Mouse (Mus musculus) limb, embryonic 12.5 days (tissue): ENCODE measurements around the gene Zfr2. TPM values are rescaled to one million over a fixed set of nuclear protein-coding genes. Genes with fewer than 3 reads are reported as not detected.

ENCODE experiments used
- ATAC-seq: fragments of 200-750 bp; cut with Nextera tagmentation; 2 replicates; pipeline ENCODE4 v1.8.0; 2017; ENCODE audit warnings: low read depth, moderate TSS enrichment; ENCODE audit not compliant: insufficient number of reproducible peaks, insufficient read depth, low FRiP score, low TSS enrichment
- H3K27ac ChIP-seq: fragments of 300-500 bp; sonication (generic); 2 replicates; pipeline ENCODE4 v1.5.1; 2016; ENCODE audit warnings: mild to moderate bottlenecking, moderate library complexity
- H3K27me3 ChIP-seq: fragments of 300-500 bp; sonication (generic); 2 replicates; pipeline ENCODE4 v1.6.1; 2016; ENCODE audit warnings: mild to moderate bottlenecking, moderate library complexity
- H3K36me3 ChIP-seq: fragments of 300-500 bp; sonication (generic); 2 replicates; pipeline ENCODE4 v1.6.1; 2016; ENCODE audit warnings: mild to moderate bottlenecking, moderate library complexity
- H3K4me1 ChIP-seq: fragments of 300-500 bp; sonication (generic); replicated peaks from 2 replicates; pipeline ENCODE4 v1.6.1; 2016
- H3K4me2 ChIP-seq: fragments of 300-500 bp; sonication (generic); 2 replicates; pipeline ENCODE4 v1.6.1; 2016; ENCODE audit warnings: mild to moderate bottlenecking, moderate library complexity
- H3K4me3 ChIP-seq: fragments of 300-500 bp; sonication (generic); replicated peaks from 2 replicates; pipeline ENCODE4 v1.5.1; 2016; ENCODE audit warnings: mild to moderate bottlenecking
- H3K9ac ChIP-seq: fragments of 300-500 bp; sonication (generic); replicated peaks from 2 replicates; pipeline ENCODE4 v1.6.1; 2016; ENCODE audit warnings: mild to moderate bottlenecking, moderate library complexity
- H3K9me3 ChIP-seq: fragments of 300-500 bp; sonication (generic); 2 replicates; pipeline ENCODE4 v1.6.1; 2016; ENCODE audit warnings: mild to moderate bottlenecking, moderate library complexity
- WGBS: fragments of 180-500 bp; shearing (Covaris S2); methylation state at CpG from one replicate; pipeline ENCODE4 v1.1.7; 2016; 5-methylcytosine and 5-hydroxymethylcytosine counted together
- polyA plus RNA-seq: library from polyadenylated mRNA; unstranded; fragments of >200 nt; fragmentation: Nextera tagmentation; extraction: Ambion mirVana; gene quantifications from 2 replicates; pipeline ENCODE4 v1.2.1, GENCODE M21; 2016

Gene Zfr2
- polyA plus RNA-seq, 1 experiment from 2014 or later, result 9.9 TPM

DNA sequence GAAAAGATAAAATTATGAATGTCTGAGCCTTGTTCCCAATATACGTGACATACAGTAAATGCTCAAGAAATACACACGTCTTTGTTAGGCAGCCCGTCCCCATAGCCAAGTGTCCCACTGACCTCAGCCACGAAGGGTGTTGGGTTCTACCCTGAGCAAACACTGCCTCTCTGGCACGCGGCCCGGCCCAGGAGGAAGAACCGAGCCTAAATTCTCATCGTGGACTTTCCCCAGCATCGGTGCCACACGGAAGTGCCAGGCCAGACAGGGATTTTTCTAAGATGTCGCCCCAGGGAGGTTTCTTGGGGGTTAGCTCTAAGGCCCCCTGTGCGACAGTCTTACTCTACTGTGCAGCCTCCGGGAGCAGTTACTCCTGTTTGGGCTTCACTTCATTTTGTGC lies 56.9 kb downstream of the Zfr2 start:
- Histone ChIP-seq H3K27ac (no peak overlapping the region), H3K4me1 (peaks cover 21% of the 10 kb centered on the region), H3K9me3 (no peaks in the 10 kb centered on the region), H3K4me3 (no peak overlapping the region), H3K9ac (no peak overlapping the region), H3K36me3 (peaks cover under 1% of the 10 kb centered on the region; the same call in 1 of the 2 replicates), H3K4me2 (no peak overlapping the region), H3K27me3 (peaks cover 70% of the 10 kb centered on the region)
- ATAC-seq, result no peak
- WGBS, result 63% methylated on average over 14 of the region's 14 CpGs

DNA sequence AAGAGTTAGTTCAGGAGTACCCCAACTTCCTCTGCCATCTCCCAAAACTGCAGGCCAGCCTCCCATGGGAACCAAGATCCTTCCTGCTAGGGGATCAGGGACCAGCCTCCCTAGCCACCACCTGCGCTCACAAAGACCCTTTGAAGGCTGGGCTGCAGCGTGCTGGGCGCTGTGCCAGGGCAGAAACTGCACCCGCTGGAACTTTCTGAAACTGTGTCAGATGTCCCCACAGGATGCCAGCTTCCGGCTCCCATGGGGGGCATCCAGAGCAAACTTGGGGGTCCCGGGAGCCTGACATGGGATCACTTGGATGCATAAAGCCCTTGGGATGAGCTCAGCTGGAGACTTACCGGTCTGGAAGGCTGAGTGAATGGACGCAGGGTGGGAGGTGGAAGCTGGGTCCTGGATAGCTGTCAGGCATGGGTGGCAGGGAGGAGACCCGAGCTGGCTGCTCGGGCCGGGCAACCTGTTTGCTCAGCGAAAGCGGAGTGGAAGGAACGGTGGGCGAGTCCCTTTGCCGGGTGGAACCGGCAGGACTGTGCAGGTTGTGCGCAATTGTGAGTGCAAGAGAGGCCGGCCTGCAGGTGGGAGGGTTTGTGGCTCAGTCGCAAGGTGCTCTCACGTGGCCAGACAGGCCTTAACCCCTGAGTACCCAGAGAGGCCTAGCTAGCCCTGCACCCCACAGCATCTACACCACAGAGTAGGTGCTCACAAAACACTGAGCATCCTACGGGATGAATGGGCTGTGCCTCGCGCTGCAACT lies 57.9 kb downstream of the Zfr2 start:
- peaks cover 25% of the 10 kb centered on the region for H3K4me1 ChIP-seq
- no peaks in the 10 kb centered on the region for H3K9me3 ChIP-seq
- H3K36me3 ChIP-seq, result peaks cover 10% of the 10 kb centered on the region; the same call in 1 of the 2 replicates
- no peak for ATAC-seq
- H3K4me3 ChIP-seq, result peak overlapping the region; percentile 16; the same call in 1 of the 2 replicates
- H3K27me3 ChIP-seq, result peaks cover 61% of the 10 kb centered on the region
- no peak overlapping the region for H3K27ac ChIP-seq
- 0 out of 2 replicates have a peak overlapping the region, but pooled peaks have one; percentile 17 for H3K4me2 ChIP-seq
- 16% methylated on average over 24 of the region's 24 CpGs for WGBS
- 0 out of 2 replicates have a peak overlapping the region, but pooled peaks have one; percentile 31 for H3K9ac ChIP-seq

DNA sequence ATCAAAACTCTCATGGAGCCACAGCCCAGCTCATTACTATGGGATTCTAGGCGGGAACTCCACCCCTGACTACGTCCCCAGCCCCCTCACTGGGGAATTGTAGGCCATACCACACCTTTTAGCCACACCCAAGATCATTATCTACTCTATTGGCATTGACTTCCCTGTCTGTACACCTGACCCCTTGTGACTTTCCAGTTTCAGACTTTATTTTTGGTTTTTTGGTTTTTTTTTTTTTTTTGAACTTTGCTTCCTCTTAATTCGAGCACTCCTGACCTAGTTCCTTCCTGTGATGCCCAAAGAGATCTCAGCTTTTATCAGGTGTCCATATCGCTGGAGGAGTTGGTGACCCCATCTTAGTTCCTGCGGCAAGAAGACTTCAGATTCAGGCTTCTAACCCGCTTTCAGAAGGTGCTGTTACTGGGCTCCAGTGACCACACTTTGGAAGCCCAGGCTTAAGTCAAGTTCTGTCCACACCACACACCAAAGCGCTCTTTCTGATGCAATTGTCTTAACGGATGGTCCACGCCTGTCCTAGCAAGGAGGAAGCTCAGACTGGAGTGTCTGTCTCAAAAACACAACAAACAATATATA lies 58.7 kb downstream of the Zfr2 start, which contains the start of gene Tjp3:
Tjp3 (minus strand) TSS at position 71 of the 594 bp plus-strand sequence.
- peaks cover 10% of the 10 kb centered on the region; the same call in 1 of the 2 replicates for H3K36me3 ChIP-seq
- WGBS, result 70% methylated on average over 9 of the region's 9 CpGs
- no peak within 1 kb of the TSS for H3K27ac ChIP-seq
- H3K4me2 ChIP-seq, result peak within 1 kb of the TSS; percentile 98; the same call in 1 of the 2 replicates
- H3K4me3 ChIP-seq, result peak within 1 kb of the TSS; percentile 78
- H3K4me1 ChIP-seq, result peaks cover 25% of the 10 kb centered on the region
- 0 out of 2 replicates have a peak within 1 kb of the TSS, but pooled peaks have one; percentile 31 for H3K9ac ChIP-seq
- H3K27me3 ChIP-seq, result peaks cover 54% of the 10 kb centered on the region
- H3K9me3 ChIP-seq, result no peaks in the 10 kb centered on the region
- no peak for ATAC-seq

DNA sequence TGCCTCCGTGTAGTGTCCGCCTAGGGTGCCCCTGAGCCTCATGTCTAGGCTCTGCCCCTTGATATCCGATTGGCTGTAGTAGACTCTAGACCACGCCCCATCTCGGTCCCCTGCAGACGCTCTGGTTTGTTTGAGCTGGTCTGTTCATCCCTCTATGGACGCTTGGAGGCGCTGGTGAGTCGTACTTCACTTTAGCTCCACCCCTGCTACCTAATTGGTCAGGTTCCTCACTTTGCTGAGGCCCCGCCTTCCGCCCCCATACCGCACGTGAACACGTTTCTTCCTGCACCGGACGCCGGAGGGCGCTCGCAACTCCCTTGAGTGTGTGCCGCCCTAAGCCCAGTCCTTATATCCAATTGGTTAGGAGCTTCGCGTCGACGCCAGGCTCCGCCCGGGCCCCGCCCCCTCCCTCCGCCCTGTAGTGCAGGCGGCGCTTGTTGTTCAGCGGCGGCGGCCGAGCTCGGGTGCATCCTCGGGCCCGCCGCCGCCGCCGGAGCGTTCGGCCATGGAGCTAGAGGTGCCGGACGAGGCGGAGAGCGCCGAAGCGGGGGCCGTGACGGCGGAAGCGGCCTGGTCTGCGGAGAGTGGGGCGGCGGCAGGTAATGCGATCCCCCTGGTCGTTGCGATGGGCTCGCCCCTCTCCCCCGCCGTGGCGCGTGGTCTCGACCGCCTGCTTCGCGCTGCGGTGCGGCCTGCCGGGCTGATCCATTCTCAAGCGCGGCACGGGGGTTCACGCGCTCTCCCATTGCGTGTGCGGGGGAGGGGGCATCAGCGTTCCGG lies 59.8 kb downstream of the Zfr2 start, which contains the start of gene Pip5k1c:
Pip5k1c (plus strand) TSS at position 410 of the 780 bp plus-strand sequence.
- Histone ChIP-seq H3K4me2 (peak within 1 kb of the TSS; percentile 98), H3K4me3 (peak within 1 kb of the TSS; percentile 78), H3K4me1 (peaks cover 31% of the 10 kb centered on the region), H3K9ac (peak within 1 kb of the TSS; percentile 83), H3K27ac (peak within 1 kb of the TSS; percentile 86), H3K36me3 (peaks cover 10% of the 10 kb centered on the region; the same call in 1 of the 2 replicates), H3K27me3 (peaks cover 43% of the 10 kb centered on the region), H3K9me3 (no peaks in the 10 kb centered on the region)
- ATAC-seq, result peak; percentile 94
- WGBS, result under 1% methylated on average over 53 of the region's 80 CpGs

DNA sequence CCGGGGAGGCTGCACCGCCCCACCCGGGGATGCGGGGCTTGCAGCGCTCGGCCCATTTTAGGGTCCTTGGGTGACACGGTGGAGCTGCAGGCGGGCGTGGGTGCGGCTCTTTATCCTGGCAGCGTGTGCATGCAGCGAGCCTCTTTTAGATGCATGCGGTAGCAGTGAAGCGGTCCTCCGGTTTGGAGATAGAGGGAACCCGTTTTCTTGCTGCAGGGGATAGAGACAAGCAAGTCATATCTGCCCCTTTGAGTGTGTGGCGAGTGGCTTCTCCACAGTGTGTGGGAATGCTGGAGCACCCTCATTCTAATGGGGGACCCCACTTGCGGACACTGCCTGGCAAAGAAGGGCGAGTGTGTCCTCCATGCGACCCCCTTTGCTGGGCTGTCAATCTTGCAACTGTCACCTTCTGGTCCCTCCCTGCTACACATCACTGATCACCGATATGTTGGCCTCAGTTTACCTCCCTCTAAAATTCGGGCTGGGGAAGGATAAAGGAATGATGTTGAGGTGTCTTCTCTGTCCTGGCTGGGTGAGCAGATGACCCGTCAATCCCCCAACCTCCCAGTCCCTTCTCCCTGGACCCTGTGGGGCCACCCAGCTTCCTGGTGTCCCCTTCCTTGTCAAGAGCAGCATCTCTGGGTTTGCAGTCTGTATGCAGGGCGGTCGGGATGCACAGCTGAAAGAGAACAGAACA lies 60.5 kb downstream of the Zfr2 start:
- H3K36me3 ChIP-seq, result peaks cover 16% of the 10 kb centered on the region
- ATAC-seq, result no peak
- peak overlapping the region; percentile 83 for H3K9ac ChIP-seq
- 3% methylated on average over 25 of the region's 25 CpGs for WGBS
- peak overlapping the region; percentile 78 for H3K4me3 ChIP-seq
- H3K9me3 ChIP-seq, result no peaks in the 10 kb centered on the region
- peaks cover 31% of the 10 kb centered on the region for H3K4me1 ChIP-seq
- H3K4me2 ChIP-seq, result peak overlapping the region; percentile 98
- H3K27ac ChIP-seq, result peak overlapping the region; percentile 86; the same call in 1 of the 2 replicates
- H3K27me3 ChIP-seq, result peaks cover 36% of the 10 kb centered on the region

DNA sequence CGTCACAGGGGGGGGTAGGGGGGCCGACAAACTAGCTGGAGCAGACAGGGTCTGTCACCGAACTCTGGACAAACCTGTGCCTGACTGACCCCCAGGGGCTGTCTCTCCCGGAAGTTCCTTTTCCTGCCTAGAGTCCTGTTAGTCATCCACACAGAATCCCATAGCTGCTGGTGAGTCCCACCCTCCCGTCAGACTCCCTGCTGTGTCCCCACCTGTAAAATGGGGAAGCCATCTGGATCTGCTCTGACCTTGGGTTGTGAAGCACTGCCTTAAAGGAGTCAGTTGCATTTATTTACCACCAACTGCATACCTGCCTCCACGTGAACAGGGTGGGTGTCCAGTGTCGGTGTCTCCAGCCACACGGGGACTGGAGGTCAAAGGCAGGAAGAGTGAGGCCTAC lies 61.5 kb downstream of the Zfr2 start:
- H3K27ac ChIP-seq, result no peak overlapping the region
- ATAC-seq, result no peak
- 42% methylated on average over 8 of the region's 8 CpGs for WGBS

DNA sequence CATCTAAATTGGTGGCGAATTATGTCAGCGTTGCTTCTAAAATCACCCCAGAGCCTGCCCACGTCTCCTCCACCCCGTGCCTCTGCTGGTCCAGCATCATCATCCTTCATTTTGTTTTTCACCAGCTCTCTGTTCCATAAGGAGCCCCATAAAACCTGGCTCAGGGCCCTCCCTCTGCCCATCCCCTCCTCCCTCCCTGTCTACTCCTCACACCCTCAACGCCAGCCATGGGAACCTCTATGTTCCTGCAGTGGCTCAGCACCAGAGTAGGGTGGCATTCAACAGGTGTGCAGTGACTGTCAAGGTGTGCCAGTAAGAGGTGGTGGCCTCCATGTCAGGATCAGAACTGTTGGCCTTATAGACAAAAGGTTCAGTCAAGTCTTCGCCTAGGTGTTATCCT lies 62.2 kb downstream of the Zfr2 start:
- no peak for ATAC-seq
- Histone ChIP-seq H3K4me3 (peak overlapping the region; percentile 78; the same call in 1 of the 2 replicates), H3K4me2 (peak overlapping the region; percentile 98; the same call in 1 of the 2 replicates), H3K9me3 (no peaks in the 10 kb centered on the region), H3K36me3 (peaks cover 18% of the 10 kb centered on the region), H3K27ac (peak overlapping the region; percentile 19; the same call in 1 of the 2 replicates), H3K9ac (no peak overlapping the region), H3K27me3 (peaks cover 22% of the 10 kb centered on the region), H3K4me1 (peaks cover 31% of the 10 kb centered on the region)
- 85% methylated on average over 6 of the region's 6 CpGs for WGBS

More for the DNA sequence above, 61.5 kb downstream of the Zfr2 start:
- Histone ChIP-seq H3K4me3 (peak overlapping the region; percentile 78), H3K27me3 (peaks cover 29% of the 10 kb centered on the region), H3K9me3 (no peaks in the 10 kb centered on the region), H3K36me3 (peaks cover 18% of the 10 kb centered on the region), H3K4me2 (peak overlapping the region; percentile 98), H3K4me1 (peaks cover 31% of the 10 kb centered on the region), H3K9ac (peak overlapping the region; percentile 83; the same call in 1 of the 2 replicates)

DNA sequence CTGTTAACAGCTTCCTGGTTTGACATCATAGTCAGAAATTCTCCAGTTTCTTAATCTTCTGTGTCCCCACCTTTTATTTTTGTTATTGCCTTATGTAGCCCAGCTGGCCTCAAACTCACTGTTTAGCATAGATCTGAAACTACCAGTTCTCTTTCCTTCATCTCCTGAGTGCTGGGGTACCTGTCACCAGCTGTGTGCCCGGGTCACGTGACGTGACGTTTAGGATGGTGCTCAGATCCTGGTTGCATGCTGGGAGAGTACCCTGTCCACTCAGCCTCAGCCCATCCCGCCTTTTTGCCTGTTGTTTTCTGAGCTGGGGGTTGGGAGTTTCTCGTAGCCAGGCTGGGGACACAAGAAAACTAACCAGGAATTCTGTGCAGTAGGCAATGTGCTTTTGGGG lies 64.3 kb downstream of the Zfr2 start:
- no peak overlapping the region for H3K4me3 ChIP-seq
- H3K36me3 ChIP-seq, result peaks cover 18% of the 10 kb centered on the region
- no peak overlapping the region for H3K9ac ChIP-seq
- H3K27me3 ChIP-seq, result peaks cover 2% of the 10 kb centered on the region
- no peak for ATAC-seq
- 79% methylated on average over 6 of the region's 6 CpGs for WGBS
- H3K9me3 ChIP-seq, result no peaks in the 10 kb centered on the region
- H3K27ac ChIP-seq, result 0 out of 2 replicates have a peak overlapping the region, but pooled peaks have one; percentile 24
- peaks cover 36% of the 10 kb centered on the region for H3K4me1 ChIP-seq
- no peak overlapping the region for H3K4me2 ChIP-seq

DNA sequence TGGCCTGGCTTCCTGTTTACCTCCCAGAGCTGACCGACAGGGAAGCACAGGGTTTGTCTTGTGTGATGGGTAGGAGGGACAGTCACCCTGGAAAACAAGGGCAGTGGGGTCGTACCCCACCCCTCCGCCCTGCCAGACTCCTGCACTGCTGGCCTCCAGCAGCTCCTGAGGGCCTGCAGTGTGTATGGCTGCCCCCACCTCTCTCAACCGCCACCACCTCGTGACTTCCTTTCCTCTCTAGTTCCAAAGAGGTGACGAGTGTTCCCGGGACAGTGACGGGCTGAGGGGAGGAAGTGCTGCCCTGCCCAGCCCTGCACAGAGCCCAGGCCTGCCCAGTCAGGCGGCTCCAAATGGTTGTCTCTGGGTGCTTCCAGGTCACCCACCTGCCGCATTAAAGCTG lies 64.9 kb downstream of the Zfr2 start:
- Histone ChIP-seq H3K4me1 (peaks cover 37% of the 10 kb centered on the region), H3K9me3 (no peaks in the 10 kb centered on the region), H3K27ac (peak overlapping the region; percentile 24; the same call in 1 of the 2 replicates), H3K27me3 (no peaks in the 10 kb centered on the region), H3K9ac (no peak overlapping the region; the same call in 1 of the 2 replicates), H3K4me3 (no peak overlapping the region), H3K4me2 (no peak overlapping the region), H3K36me3 (peaks cover 18% of the 10 kb centered on the region)
- no peak for ATAC-seq
- 46% methylated on average over 10 of the region's 10 CpGs for WGBS

DNA sequence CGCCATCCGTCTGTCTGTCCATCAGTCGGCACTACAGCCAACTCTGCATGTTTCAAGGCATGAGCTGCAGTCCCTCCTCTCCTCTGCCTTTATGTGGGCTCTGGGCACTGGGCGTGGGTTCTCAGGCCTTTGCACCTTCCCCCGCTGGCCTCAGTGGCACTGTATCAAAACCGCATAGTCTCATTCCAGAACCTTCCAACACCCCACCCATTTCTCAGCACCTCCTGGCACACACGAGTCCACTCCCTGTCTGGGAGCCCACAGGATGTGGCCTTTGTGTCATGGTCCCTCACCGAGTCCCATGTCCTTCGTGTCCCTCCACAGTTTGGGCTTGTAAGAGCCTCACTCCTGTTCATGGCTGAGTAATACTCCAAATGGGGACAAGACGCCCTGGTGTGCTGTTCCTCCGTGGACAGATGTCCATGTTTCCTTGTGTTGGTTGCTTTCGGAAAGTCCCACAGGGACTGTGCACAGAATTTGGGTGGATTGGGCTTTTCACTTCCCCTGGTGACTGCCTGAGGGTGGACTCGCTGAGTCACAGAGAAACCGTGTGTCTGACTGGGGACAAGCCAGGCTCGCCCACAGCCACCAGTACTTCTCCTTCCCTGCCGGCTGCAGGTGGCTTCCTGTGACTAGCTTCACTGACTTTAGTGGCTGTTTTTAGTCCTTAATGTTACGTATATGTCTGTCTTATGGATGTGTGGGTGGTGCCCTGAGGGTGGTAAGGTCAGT lies 65.6 kb downstream of the Zfr2 start:
- Histone ChIP-seq H3K4me3 (no peak overlapping the region), H3K9ac (no peak overlapping the region), H3K27ac (no peak overlapping the region; the same call in 1 of the 2 replicates), H3K36me3 (peaks cover 18% of the 10 kb centered on the region), H3K27me3 (no peaks in the 10 kb centered on the region), H3K9me3 (no peaks in the 10 kb centered on the region), H3K4me2 (no peak overlapping the region), H3K4me1 (peaks cover 40% of the 10 kb centered on the region)
- whole genome bisulfite sequencing, result 93% methylated on average over 17 of the region's 17 CpGs
- ATAC-seq, result no peak
